Mouse (Mus musculus) liver, embryonic 16.5 days (tissue): ENCODE data around the gene Btbd7. TPM values are rescaled to one million over a fixed set of nuclear protein-coding genes. Genes with fewer than 3 reads are reported as not detected.

ENCODE experiments used
- ATAC-seq: fragments of 200-750 bp; cut with Nextera tagmentation; 2 replicates; pipeline ENCODE4 v1.8.0; 2017; ENCODE audit warnings: low read depth, mild to moderate bottlenecking, moderate number of reproducible peaks, moderate library complexity
- H3K27ac ChIP-seq: fragments of 300-500 bp; sonication (generic); 2 replicates; pipeline ENCODE4 v1.5.1; 2014; ENCODE audit warnings: mild to moderate bottlenecking, low read length
- H3K27me3 ChIP-seq: fragments of 300-500 bp; sonication (generic); 2 replicates; pipeline ENCODE4 v1.6.1; 2014; ENCODE audit warnings: low read depth, low read length, mixed read lengths; ENCODE audit not compliant: control insufficient read depth, insufficient read depth
- H3K36me3 ChIP-seq: fragments of 300-500 bp; sonication (generic); 2 replicates; pipeline ENCODE4 v1.6.1; 2014; ENCODE audit warnings: mild to moderate bottlenecking; ENCODE audit not compliant: control insufficient read depth, insufficient read depth
- H3K4me1 ChIP-seq: fragments of 300-500 bp; sonication (generic); 2 replicates; pipeline ENCODE4 v1.6.1; 2014; ENCODE audit warnings: low read depth, low read length, mixed read lengths; ENCODE audit not compliant: control insufficient read depth
- H3K4me2 ChIP-seq: fragments of 300-500 bp; sonication (generic); 2 replicates; pipeline ENCODE4 v1.6.1; 2014; ENCODE audit warnings: low read depth, low read length, mixed read lengths
- H3K4me3 ChIP-seq: fragments of 300-500 bp; sonication (generic); 2 replicates; pipeline ENCODE4 v1.5.1; 2014; ENCODE audit warnings: low read depth, mild to moderate bottlenecking, low read length
- H3K9ac ChIP-seq: fragments of 300-500 bp; sonication (generic); 2 replicates; pipeline ENCODE4 v1.6.1; 2014; ENCODE audit warnings: low read depth, low read length
- H3K9me3 ChIP-seq: fragments of 300-500 bp; sonication (generic); replicated peaks from 2 replicates; pipeline ENCODE4 v1.6.1; 2016; ENCODE audit warnings: low read length; ENCODE audit not compliant: control insufficient read depth
- WGBS: fragments of 180-500 bp; shearing (Covaris S2); extraction: QIAGEN DNeasy Blood & Tissue Kit; methylation state at CpG from one replicate; pipeline ENCODE4 v1.1.7; 2014; ENCODE audit not compliant: insufficient replicate concordance; 5-methylcytosine and 5-hydroxymethylcytosine counted together
- polyA plus RNA-seq: library from polyadenylated mRNA; unstranded; fragments of >200 nt; fragmentation: Nextera tagmentation; extraction: Ambion mirVana; gene quantifications from 2 replicates; pipeline ENCODE4 v1.2.1, GENCODE M21; 2015

Btbd7 gene
- polyA plus RNA-seq, 1 experiment from 2014 or later: 4.7 TPM

GRCm38 (mm10) chr12:102730798-102731619 is 147.3 kb downstream of the Btbd7 start:
- H3K36me3 ChIP-seq: no peaks in the 10 kb centered on the region
- H3K27me3 ChIP-seq: no peaks in the 10 kb centered on the region
- 39% methylated on average over 16 of the region's 16 CpGs for WGBS
- H3K9me3 ChIP-seq: no peaks in the 10 kb centered on the region
- H3K9ac ChIP-seq: no peak overlapping the region
- peak overlapping the region; percentile 51; the same call in 1 of the 2 replicates for H3K4me2 ChIP-seq
- no peak overlapping the region for H3K27ac ChIP-seq
- no peak overlapping the region for H3K4me3 ChIP-seq
- peaks cover 16% of the 10 kb centered on the region for H3K4me1 ChIP-seq
- no peak for ATAC-seq

Other genes starting within 250 kb of the Btbd7 start
- gene Itpk1, start 173.5 kb downstream of the Btbd7 start, polyA plus RNA-seq: 4.8 and 5.5 TPM in 2 replicates
- 5.6 and 6.8 TPM in 2 replicates for gene Moap1, start 134.8 kb downstream of the Btbd7 start, polyA plus RNA-seq
- gene Tmem251, start 134.7 kb downstream of the Btbd7 start, polyA plus RNA-seq: 4.6 and 4.7 TPM in 2 replicates
- gene Gm28051, start 120.7 kb downstream of the Btbd7 start, polyA plus RNA-seq: not detected in 2 replicates
- gene Gon7, start 120.7 kb downstream of the Btbd7 start, polyA plus RNA-seq: 10.1 and 13.0 TPM in 2 replicates
- gene Ubr7, start 120.5 kb downstream of the Btbd7 start, polyA plus RNA-seq: 17.5 and 17.6 TPM in 2 replicates
- 6.3 and 6.7 TPM in 2 replicates for gene Gm20604, start 119.8 kb downstream of the Btbd7 start, polyA plus RNA-seq
- gene Cox8c, start 20.8 kb upstream of the Btbd7 start, polyA plus RNA-seq: not detected in 2 replicates
- gene Unc79, start 70.4 kb upstream of the Btbd7 start, polyA plus RNA-seq: 0.01 and 0.09 TPM in 2 replicates